Mouse (Mus musculus) hindbrain, embryonic 10.5 days (tissue): ENCODE measurements around the gene Ifnz. TPM values are rescaled to one million over a fixed set of nuclear protein-coding genes. Genes with fewer than 3 reads are reported as not detected.
"Not testable (repeated sequence)": the region's sequence is repeated elsewhere in the genome, so short reads cannot be mapped to it uniquely, and the experiment has no call there.

Source experiments
- DNase-seq: peaks from one replicate; pipeline ENCODE4 v3.0.0-alpha.2; 2017; ENCODE audit warnings: low spot score
- H3K27ac ChIP-seq: fragments of 300-500 bp; sonication (generic); 2 replicates; pipeline ENCODE4 v1.5.1; 2016; ENCODE audit warnings: mild to moderate bottlenecking, moderate library complexity
- H3K27me3 ChIP-seq: fragments of 300-500 bp; sonication (generic); 2 replicates; pipeline ENCODE4 v1.6.1; 2016; ENCODE audit warnings: mild to moderate bottlenecking; ENCODE audit not compliant: poor library complexity, insufficient read depth, severe bottlenecking
- H3K36me3 ChIP-seq: fragments of 300-500 bp; sonication (generic); 2 replicates; pipeline ENCODE4 v1.6.1; 2016; ENCODE audit warnings: mild to moderate bottlenecking, moderate library complexity
- H3K4me1 ChIP-seq: fragments of 300-500 bp; sonication (generic); replicated peaks from 2 replicates; pipeline ENCODE4 v1.6.1; 2016; ENCODE audit warnings: mild to moderate bottlenecking
- H3K4me3 ChIP-seq: fragments of 300-500 bp; sonication (generic); 2 replicates; pipeline ENCODE4 v1.5.1; 2016; ENCODE audit warnings: mild to moderate bottlenecking, moderate library complexity
- H3K9me3 ChIP-seq: fragments of 300-500 bp; sonication (generic); 2 replicates; pipeline ENCODE4 v1.6.1; 2016; ENCODE audit warnings: mild to moderate bottlenecking, moderate library complexity
- WGBS: fragments of 180-500 bp; shearing (Covaris S2); methylation state at CpG from one replicate; pipeline ENCODE4 v1.1.7; 2016; 5-methylcytosine and 5-hydroxymethylcytosine counted together
- polyA plus RNA-seq: library from polyadenylated mRNA; unstranded; fragments of >200 nt; fragmentation: Nextera tagmentation; extraction: Ambion mirVana; gene quantifications from 2 replicates; pipeline ENCODE4 v1.2.1, GENCODE M21; 2016

Gene Ifnz
- polyA plus RNA-seq: 0.31 TPM in 1 of 2 replicates, not detected in the other

GRCm38 (mm10) chr4:88781831-88782230, at the start of gene Ifnz:
Gene Ifnz (plus strand): TSS chr4:88782131.
- not testable (repeated sequence) for H3K27ac ChIP-seq, H3K27me3 ChIP-seq, H3K9me3 ChIP-seq, H3K36me3 ChIP-seq, DNase-seq, H3K4me1 ChIP-seq
- 0 out of 2 replicates have a peak within 1 kb of the TSS, but pooled peaks have one; percentile 29 for H3K4me3 ChIP-seq
- 24% methylated on average over 5 of the region's 7 CpGs for WGBS

DNA sequence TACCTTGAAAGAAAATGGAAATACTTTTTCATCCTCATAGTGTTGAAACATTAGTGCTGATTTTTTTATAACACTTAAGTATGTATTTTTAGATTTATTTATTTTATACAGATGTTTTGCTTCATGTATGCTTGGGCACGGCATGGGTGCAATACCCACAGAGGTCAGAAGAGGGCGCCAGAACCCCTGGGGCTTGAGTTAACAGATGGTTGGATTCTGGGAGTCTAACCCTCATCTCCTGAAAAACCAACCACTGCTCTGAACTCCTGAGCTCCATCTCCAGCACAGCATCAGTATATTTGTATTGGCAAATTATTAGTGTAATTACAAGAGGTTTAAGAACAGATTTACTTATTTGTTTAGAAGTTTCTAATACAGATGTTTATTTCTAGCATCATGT, 43.5 kb upstream of the Ifnz start:
- Histone ChIP-seq H3K4me1 (no peaks in the 10 kb centered on the region), H3K27ac (no peak overlapping the region), H3K36me3 (no peaks in the 10 kb centered on the region), H3K4me3 (no peak overlapping the region), H3K9me3 (no peaks in the 10 kb centered on the region), H3K27me3 (no peaks in the 10 kb centered on the region)
- peak; percentile 83 for DNase-seq
- WGBS: 7% methylated on average over 2 of the region's 2 CpGs

- no peak overlapping the region for H3K4me3 ChIP-seq
Observed at GRCm38 (mm10) chr4:88739036-88739435, 42.9 kb upstream of the Ifnz start.

GRCm38 (mm10) chr4:88741426-88741825, 40.5 kb upstream of the Ifnz start:
- H3K27ac ChIP-seq: no peak overlapping the region
- H3K27me3 ChIP-seq: no peaks in the 10 kb centered on the region
- H3K9me3 ChIP-seq: no peaks in the 10 kb centered on the region
- no peaks in the 10 kb centered on the region for H3K36me3 ChIP-seq
- H3K4me3 ChIP-seq: no peak overlapping the region
- whole genome bisulfite sequencing: 94% methylated on average over 4 of the region's 4 CpGs
- H3K4me1 ChIP-seq: no peaks in the 10 kb centered on the region
- DNase-seq: no peak

More at GRCm38 (mm10) chr4:88739036-88739435, 42.9 kb upstream of the Ifnz start:
- Histone ChIP-seq H3K4me1 (no peaks in the 10 kb centered on the region), H3K27ac (no peak overlapping the region), H3K36me3 (no peaks in the 10 kb centered on the region), H3K9me3 (no peaks in the 10 kb centered on the region), H3K27me3 (no peaks in the 10 kb centered on the region)
- no peak for DNase-seq
- 93% methylated on average over 6 of the region's 6 CpGs for WGBS

GRCm38 (mm10) chr4:88742771-88743371, 39.1 kb upstream of the Ifnz start:
- no peaks in the 10 kb centered on the region for H3K9me3 ChIP-seq
- H3K27ac ChIP-seq: no peak overlapping the region
- H3K4me1 ChIP-seq: no peaks in the 10 kb centered on the region
- no peaks in the 10 kb centered on the region for H3K36me3 ChIP-seq
- WGBS: 86% methylated on average over 7 of the region's 7 CpGs
- DNase-seq: no peak
- H3K4me3 ChIP-seq: no peak overlapping the region
- H3K27me3 ChIP-seq: no peaks in the 10 kb centered on the region

GRCm38 (mm10) chr4:88744207-88744606, 37.7 kb upstream of the Ifnz start:
- no peak for DNase-seq
- Histone ChIP-seq H3K9me3 (no peaks in the 10 kb centered on the region), H3K27ac (no peak overlapping the region), H3K4me1 (no peaks in the 10 kb centered on the region), H3K27me3 (no peaks in the 10 kb centered on the region), H3K36me3 (no peaks in the 10 kb centered on the region), H3K4me3 (no peak overlapping the region)
- 84% methylated on average over 3 of the region's 3 CpGs for WGBS

DNA sequence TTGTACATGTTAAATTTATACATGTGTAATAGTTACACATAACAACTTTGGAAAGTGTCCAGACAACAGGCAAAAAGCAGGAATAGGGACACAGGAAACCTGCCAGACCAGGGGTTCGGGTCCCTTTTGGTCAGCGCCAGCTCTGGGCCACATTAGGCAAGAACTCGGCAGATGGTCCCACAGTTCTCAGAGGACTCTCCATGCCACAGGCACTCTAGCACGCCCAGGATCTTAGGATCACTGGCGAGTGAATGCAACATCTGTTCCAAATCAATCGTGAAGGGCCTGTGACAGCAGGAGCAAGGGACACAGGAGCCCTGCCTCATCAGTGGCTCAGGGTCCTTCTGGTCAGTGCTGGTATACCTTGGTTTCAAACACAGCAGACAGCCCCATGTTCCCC, 32.0 kb upstream of the Ifnz start:
- WGBS: 63% methylated on average over 6 of the region's 6 CpGs
- H3K36me3 ChIP-seq: no peaks in the 10 kb centered on the region
- DNase-seq: no peak
- H3K27me3 ChIP-seq: no peaks in the 10 kb centered on the region
- no peaks in the 10 kb centered on the region for H3K9me3 ChIP-seq
- no peak overlapping the region for H3K27ac ChIP-seq
- no peak overlapping the region for H3K4me3 ChIP-seq
- no peaks in the 10 kb centered on the region for H3K4me1 ChIP-seq

GRCm38 (mm10) chr4:88754818-88755340, 27.1 kb upstream of the Ifnz start, which contains the start of gene Gm13271:
Gene Gm13271 (plus strand): TSS chr4:88754868.
- DNase-seq, H3K36me3 ChIP-seq, H3K9me3 ChIP-seq, H3K27ac ChIP-seq, H3K27me3 ChIP-seq, H3K4me1 ChIP-seq, H3K4me3 ChIP-seq: not testable (repeated sequence)
- 75% methylated on average over 15 of the region's 15 CpGs for WGBS

DNA sequence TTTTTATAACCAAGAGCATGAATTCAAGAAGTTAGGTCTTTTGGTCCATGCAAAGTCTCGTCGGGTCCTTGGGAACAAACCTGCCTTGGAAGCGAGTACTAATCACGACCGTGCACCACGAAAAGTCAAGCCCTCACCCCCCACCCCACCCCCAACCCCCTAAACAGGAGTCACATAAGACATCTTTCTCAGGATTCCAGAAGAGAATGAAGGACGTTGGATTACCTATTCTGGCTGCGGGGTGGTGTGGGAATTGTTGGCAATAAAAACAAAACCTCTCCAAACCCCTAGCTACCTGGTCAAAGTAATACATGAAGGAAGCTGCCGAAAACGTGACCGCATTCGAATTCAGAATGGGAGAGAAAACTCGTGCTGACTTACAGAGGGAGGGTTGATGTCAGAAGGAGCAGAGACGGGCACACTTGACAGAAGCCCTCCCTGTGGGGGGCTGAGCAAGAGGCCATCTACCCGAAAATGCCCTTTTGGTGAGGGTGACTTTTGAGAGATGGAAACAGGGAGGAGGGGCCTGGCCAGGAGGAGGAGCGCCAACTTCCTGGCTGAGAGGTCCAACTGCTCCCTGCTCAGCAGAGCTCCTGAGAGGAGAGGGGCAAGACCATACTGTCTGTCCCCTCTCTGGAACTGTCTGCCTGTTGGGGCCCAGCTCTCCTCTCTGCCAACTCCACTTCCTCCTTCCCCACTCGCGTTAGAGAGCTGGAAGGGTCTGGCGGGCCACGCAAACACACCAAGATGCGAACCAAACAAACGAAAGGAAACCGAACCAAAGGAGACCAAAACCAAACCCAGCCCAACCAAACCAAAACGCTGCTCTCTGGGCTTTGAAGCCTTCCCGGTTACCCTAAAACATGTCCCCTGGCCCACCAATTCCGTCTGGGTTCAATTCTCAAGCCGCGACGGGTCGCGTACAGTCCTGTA, 25.1 kb upstream of the Ifnz start:
- not testable (repeated sequence) for H3K27me3 ChIP-seq, H3K9me3 ChIP-seq, H3K36me3 ChIP-seq, H3K4me1 ChIP-seq
- DNase-seq: peak; percentile 60
- H3K27ac ChIP-seq: peak overlapping the region; percentile 90
- 13% methylated on average over 29 of the region's 31 CpGs for WGBS
- peak overlapping the region; percentile 60 for H3K4me3 ChIP-seq

DNA sequence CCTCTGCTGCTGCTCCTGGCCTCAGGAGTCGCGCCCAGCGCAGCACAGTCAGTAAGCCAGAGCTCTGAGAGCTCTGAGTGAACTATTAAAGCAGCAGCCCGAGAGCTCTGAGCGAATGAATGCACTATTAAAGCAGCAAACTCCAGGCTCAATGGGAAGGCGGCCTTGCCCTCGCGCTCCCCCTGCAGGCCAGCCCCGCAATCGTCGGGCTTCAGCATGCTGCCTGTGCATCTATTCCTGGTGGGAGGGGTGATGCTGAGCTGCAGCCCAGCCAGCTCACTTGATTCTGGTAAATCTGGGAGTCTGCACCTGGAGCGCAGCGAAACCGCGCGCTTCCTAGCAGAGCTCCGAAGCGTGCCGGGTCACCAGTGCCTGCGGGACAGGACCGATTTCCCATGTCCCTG, 24.3 kb upstream of the Ifnz start:
- Histone ChIP-seq H3K4me3 (peak overlapping the region; percentile 60), H3K27ac (peak overlapping the region; percentile 90)
- not testable (repeated sequence) for H3K4me1 ChIP-seq, H3K36me3 ChIP-seq, H3K27me3 ChIP-seq, H3K9me3 ChIP-seq
- peak; percentile 88 for DNase-seq
- under 1% methylated on average over 21 of the region's 21 CpGs for WGBS

- WGBS: 89% methylated on average over 9 of the region's 9 CpGs
- not testable (repeated sequence) for H3K9me3 ChIP-seq
Observed at GRCm38 (mm10) chr4:88758751-88759150, 23.2 kb upstream of the Ifnz start.

GRCm38 (mm10) chr4:88759610-88760268, 22.2 kb upstream of the Ifnz start, which contains the start of gene Gm13283:
Gene Gm13283 (plus strand): TSS chr4:88760119.
- WGBS: 22% methylated on average over 11 of the region's 14 CpGs
- not testable (repeated sequence) for H3K27me3 ChIP-seq, H3K36me3 ChIP-seq, H3K27ac ChIP-seq, H3K9me3 ChIP-seq, H3K4me1 ChIP-seq, DNase-seq
- H3K4me3 ChIP-seq: peak within 1 kb of the TSS; percentile 43

More at GRCm38 (mm10) chr4:88758751-88759150, 23.2 kb upstream of the Ifnz start:
- H3K36me3 ChIP-seq, H3K27ac ChIP-seq, DNase-seq, H3K27me3 ChIP-seq, H3K4me3 ChIP-seq, H3K4me1 ChIP-seq: not testable (repeated sequence)
